Mouse (Mus musculus) limb, embryonic 11.5 days (tissue): ENCODE measurements around the gene Obscn. TPM values are rescaled to one million over a fixed set of nuclear protein-coding genes. Genes with fewer than 3 reads are reported as not detected.

Experiments
- ATAC-seq: fragments of 200-750 bp; cut with Nextera tagmentation; 2 replicates; pipeline ENCODE4 v1.8.0; 2017; ENCODE audit warnings: low read depth; ENCODE audit not compliant: insufficient number of reproducible peaks, low FRiP score, low TSS enrichment
- DNase-seq: peaks from one replicate; pipeline ENCODE4 v3.0.0-alpha.2; 2015; ENCODE audit warnings: low spot score
- H3K27ac ChIP-seq: fragments of 300-500 bp; sonication (generic); replicated peaks from 2 replicates; pipeline ENCODE4 v1.5.1; 2014; ENCODE audit warnings: low read depth, mild to moderate bottlenecking, low read length
- H3K27me3 ChIP-seq: fragments of 300-500 bp; sonication (generic); 2 replicates; pipeline ENCODE4 v1.6.1; 2014; ENCODE audit warnings: mild to moderate bottlenecking, low read length, mixed read lengths; ENCODE audit not compliant: control insufficient read depth, insufficient read depth
- H3K36me3 ChIP-seq: fragments of 300-500 bp; sonication (generic); 2 replicates; pipeline ENCODE4 v1.6.1; 2014; ENCODE audit warnings: mild to moderate bottlenecking, low read length, moderate library complexity, mixed read lengths; ENCODE audit not compliant: control insufficient read depth, insufficient read depth
- H3K4me1 ChIP-seq: fragments of 300-500 bp; sonication (generic); 2 replicates; pipeline ENCODE4 v1.6.1; 2014; ENCODE audit warnings: low read length, mixed read lengths; ENCODE audit not compliant: control insufficient read depth, insufficient read depth
- H3K4me2 ChIP-seq: fragments of 300-500 bp; sonication (generic); 2 replicates; pipeline ENCODE4 v1.6.1; 2014; ENCODE audit warnings: low read depth, mild to moderate bottlenecking, moderate library complexity; ENCODE audit not compliant: severe bottlenecking
- H3K4me3 ChIP-seq: fragments of 300-500 bp; sonication (generic); 2 replicates; pipeline ENCODE4 v1.5.1; 2014; ENCODE audit warnings: low read depth, low read length
- H3K9ac ChIP-seq: fragments of 300-500 bp; sonication (generic); 2 replicates; pipeline ENCODE4 v1.6.1; 2014; ENCODE audit warnings: mild to moderate bottlenecking, low read length
- H3K9me3 ChIP-seq: fragments of 300-500 bp; sonication (generic); 2 replicates; pipeline ENCODE4 v1.6.1; 2016; ENCODE audit warnings: low read length; ENCODE audit not compliant: control insufficient read depth
- WGBS: fragments of 180-500 bp; shearing (Covaris S2); extraction: QIAGEN DNeasy Blood & Tissue Kit; methylation state at CpG from one replicate; pipeline ENCODE4 v1.1.7; 2014; 5-methylcytosine and 5-hydroxymethylcytosine counted together
- polyA plus RNA-seq: library from polyadenylated mRNA; unstranded; fragments of >200 nt; fragmentation: Nextera tagmentation; extraction: Ambion mirVana; gene quantifications from 2 replicates; pipeline ENCODE4 v1.2.1, GENCODE M21; 2014

Obscn gene
- polyA plus RNA-seq, 1 experiment from 2014 or later: 0.08 TPM

- Histone ChIP-seq H3K4me2 (no peak overlapping the region), H3K9ac (0 out of 2 replicates have a peak overlapping the region, but pooled peaks have one; percentile 27), H3K27me3 (no peaks in the 10 kb centered on the region), H3K4me1 (no peaks in the 10 kb centered on the region), H3K4me3 (no peak overlapping the region), H3K9me3 (no peaks in the 10 kb centered on the region), H3K27ac (no peak overlapping the region), H3K36me3 (no peaks in the 10 kb centered on the region)
- ATAC-seq: no peak
- WGBS: 74% methylated on average over 5 of the region's 5 CpGs
- no peak for DNase-seq
These were observed 38.4 kb downstream of the Obscn start for GRCm38 (mm10) chr11:59097770-59098169.

GRCm38 (mm10) chr11:59094213-59094612, 42.0 kb downstream of the Obscn start:
- Histone ChIP-seq H3K27ac (no peak overlapping the region), H3K4me2 (no peak overlapping the region), H3K9ac (no peak overlapping the region), H3K4me1 (no peaks in the 10 kb centered on the region), H3K36me3 (no peaks in the 10 kb centered on the region), H3K27me3 (no peaks in the 10 kb centered on the region), H3K4me3 (no peak overlapping the region), H3K9me3 (no peaks in the 10 kb centered on the region)
- no peak for ATAC-seq
- WGBS: 61% methylated on average over 4 of the region's 4 CpGs
- DNase-seq: peak; percentile 36

- H3K27ac ChIP-seq: no peak overlapping the region
- no peaks in the 10 kb centered on the region for H3K27me3 ChIP-seq
- 88% methylated on average over 10 of the region's 10 CpGs for WGBS
- ATAC-seq: no peak
- no peaks in the 10 kb centered on the region for H3K9me3 ChIP-seq
- H3K4me2 ChIP-seq: no peak overlapping the region
- no peaks in the 10 kb centered on the region for H3K4me1 ChIP-seq
- H3K4me3 ChIP-seq: no peak overlapping the region
- H3K36me3 ChIP-seq: no peaks in the 10 kb centered on the region
- DNase-seq: no peak
- no peak overlapping the region for H3K9ac ChIP-seq
These were observed 48.6 kb downstream of the Obscn start for GRCm38 (mm10) chr11:59087581-59087980.

GRCm38 (mm10) chr11:59085200-59085599, 51.0 kb downstream of the Obscn start:
- Histone ChIP-seq H3K4me3 (no peak overlapping the region), H3K9me3 (no peaks in the 10 kb centered on the region), H3K9ac (no peak overlapping the region), H3K4me1 (no peaks in the 10 kb centered on the region), H3K27me3 (no peaks in the 10 kb centered on the region), H3K36me3 (no peaks in the 10 kb centered on the region), H3K4me2 (no peak overlapping the region), H3K27ac (no peak overlapping the region)
- 80% methylated on average over 6 of the region's 6 CpGs for WGBS
- ATAC-seq (no peak), DNase-seq (no peak)

DNA sequence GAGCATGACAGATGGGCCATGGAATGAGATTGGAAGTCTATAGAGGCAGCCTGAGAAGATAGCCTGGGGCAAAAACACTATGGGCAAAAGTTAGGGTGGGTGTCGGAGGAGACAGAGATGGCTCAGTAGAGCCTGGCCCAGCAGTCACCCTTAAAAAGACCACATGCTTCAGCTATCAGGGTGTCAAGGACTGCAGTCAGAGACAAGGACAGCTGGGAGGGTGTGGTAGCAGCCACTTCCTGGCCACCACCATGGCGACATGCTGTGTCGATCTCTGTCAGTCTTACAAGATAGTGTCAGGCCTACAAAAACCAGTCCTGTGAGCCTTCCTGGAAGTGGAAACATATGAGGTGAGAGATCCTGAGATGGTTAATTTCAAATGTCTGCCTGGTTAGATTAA, 53.1 kb downstream of the Obscn start:
- Histone ChIP-seq H3K36me3 (no peaks in the 10 kb centered on the region), H3K9me3 (no peaks in the 10 kb centered on the region), H3K9ac (no peak overlapping the region), H3K27ac (no peak overlapping the region), H3K27me3 (no peaks in the 10 kb centered on the region), H3K4me2 (no peak overlapping the region), H3K4me1 (no peaks in the 10 kb centered on the region), H3K4me3 (no peak overlapping the region)
- 82% methylated on average over 3 of the region's 3 CpGs for WGBS
- DNase-seq (no peak), ATAC-seq (no peak)

- Histone ChIP-seq H3K4me2 (no peak overlapping the region), H3K27ac (no peak overlapping the region), H3K4me1 (no peaks in the 10 kb centered on the region), H3K4me3 (no peak overlapping the region), H3K36me3 (no peaks in the 10 kb centered on the region), H3K27me3 (no peaks in the 10 kb centered on the region), H3K9ac (no peak overlapping the region), H3K9me3 (no peaks in the 10 kb centered on the region)
- DNase-seq (no peak), ATAC-seq (no peak)
- 88% methylated on average over 11 of the region's 11 CpGs for WGBS
These were observed 57.9 kb downstream of the Obscn start for GRCm38 (mm10) chr11:59078311-59078710.

GRCm38 (mm10) chr11:59070321-59070720, 65.9 kb downstream of the Obscn start:
- Histone ChIP-seq H3K27me3 (no peaks in the 10 kb centered on the region), H3K9me3 (no peaks in the 10 kb centered on the region), H3K9ac (no peak overlapping the region), H3K36me3 (no peaks in the 10 kb centered on the region), H3K4me3 (no peak overlapping the region), H3K27ac (no peak overlapping the region), H3K4me2 (no peak overlapping the region), H3K4me1 (no peaks in the 10 kb centered on the region)
- DNase-seq (no peak), ATAC-seq (no peak)
- 81% methylated on average over 2 of the region's 2 CpGs for WGBS

DNA sequence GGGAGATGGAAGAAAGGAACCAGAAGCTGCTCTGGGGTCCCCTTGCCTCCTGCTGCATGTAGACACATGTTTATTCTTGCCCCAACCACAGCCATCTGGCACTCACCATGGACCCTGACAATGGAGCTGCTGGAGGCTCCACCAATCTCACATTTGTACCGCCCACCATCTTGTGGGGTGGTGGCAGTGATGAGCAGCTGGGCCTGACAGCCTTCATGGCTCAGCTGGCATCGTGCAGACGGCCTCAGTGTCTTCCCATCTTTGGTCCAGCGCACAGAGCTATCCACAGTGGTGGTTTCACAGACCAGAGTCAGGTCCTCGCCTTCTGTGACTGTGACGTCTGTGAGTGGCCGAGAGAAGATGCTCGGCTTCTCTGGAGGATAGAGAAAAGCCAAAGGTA, 67.3 kb downstream of the Obscn start:
- DNase-seq: no peak
- 90% methylated on average over 8 of the region's 8 CpGs for WGBS
- no peak overlapping the region for H3K27ac ChIP-seq

DNA sequence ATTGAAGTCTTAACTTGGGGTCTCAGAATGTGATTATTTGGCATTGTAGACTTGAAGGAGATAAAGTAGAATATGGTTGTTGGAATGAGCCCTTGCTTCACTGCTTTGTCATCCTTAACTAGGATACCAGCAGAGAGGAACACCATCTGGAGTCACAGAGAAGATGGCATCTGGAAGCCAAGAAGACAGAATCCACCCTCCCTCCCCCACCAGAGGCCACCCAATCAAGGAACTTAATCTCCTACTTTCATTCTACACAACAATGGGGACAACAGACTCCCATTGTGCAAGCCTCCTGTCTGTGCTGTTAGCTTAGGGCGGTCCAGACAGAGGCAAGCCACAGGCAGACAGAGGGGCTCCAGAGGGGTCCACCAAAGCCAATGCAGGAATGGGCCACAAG, 67.8 kb downstream of the Obscn start:
- H3K4me2 ChIP-seq: no peak overlapping the region
- ATAC-seq: no peak
- H3K4me1 ChIP-seq: no peaks in the 10 kb centered on the region
- no peaks in the 10 kb centered on the region for H3K27me3 ChIP-seq
- DNase-seq: no peak
- 88% methylated on average over 1 of the region's 1 CpGs for WGBS
- no peak overlapping the region for H3K9ac ChIP-seq
- no peak overlapping the region for H3K27ac ChIP-seq
- no peaks in the 10 kb centered on the region for H3K9me3 ChIP-seq
- H3K36me3 ChIP-seq: no peaks in the 10 kb centered on the region
- no peak overlapping the region for H3K4me3 ChIP-seq

More for the DNA sequence above, 67.3 kb downstream of the Obscn start:
- Histone ChIP-seq H3K9ac (no peak overlapping the region), H3K36me3 (no peaks in the 10 kb centered on the region), H3K9me3 (no peaks in the 10 kb centered on the region), H3K4me1 (no peaks in the 10 kb centered on the region), H3K4me2 (no peak overlapping the region), H3K27me3 (no peaks in the 10 kb centered on the region), H3K4me3 (no peak overlapping the region)
- ATAC-seq: no peak
